In genomic region chr1:159393070-159393699, GRCm38 (mm10) we compare ENCODE assay signal across 8 mouse cellular contexts.
DNase-seq lines count a peak whose midpoint lies in the region; ATAC-seq and TF ChIP-seq lines count a peak whose summit lies in the region.

No protein-coding gene starts in this region.

- H3K4me1 ChIP-seq in midbrain, embryonic 10.5 days: peaks cover 9% of the 10 kb centered on the region
- no peaks in the 10 kb centered on the region; the same call in 1 of the 2 replicates for H3K4me1 ChIP-seq in midbrain, embryonic 14.5 days (ENCODE audit: control insufficient read depth, insufficient read depth, low read length)
- peaks cover 24% of the 10 kb centered on the region for H3K4me1 ChIP-seq in embryonic facial prominence, embryonic 13.5 days
- peaks cover 15% of the 10 kb centered on the region for H3K4me1 ChIP-seq in olfactory bulb, adult 2 months (ENCODE audit: control insufficient read depth, insufficient read depth, low read length)

- no peak overlapping the region for H3K9ac ChIP-seq in midbrain, embryonic 14.5 days (replicated peaks; ENCODE audit: low read length)
- no peak overlapping the region for H3K9ac ChIP-seq in embryonic facial prominence, embryonic 13.5 days

- H3K9me3 ChIP-seq in midbrain, embryonic 10.5 days (replicated peaks): no peaks in the 10 kb centered on the region
- no peaks in the 10 kb centered on the region for H3K9me3 ChIP-seq in midbrain, embryonic 14.5 days (ENCODE audit: control insufficient read depth, low read length)
- H3K9me3 ChIP-seq in embryonic facial prominence, embryonic 13.5 days: no peaks in the 10 kb centered on the region

- H3K36me3 ChIP-seq in midbrain, embryonic 10.5 days: no peaks in the 10 kb centered on the region
- no peaks in the 10 kb centered on the region for H3K36me3 ChIP-seq in midbrain, embryonic 14.5 days (ENCODE audit: control insufficient read depth, insufficient read depth, low read length)
- no peaks in the 10 kb centered on the region for H3K36me3 ChIP-seq in embryonic facial prominence, embryonic 13.5 days

- H3K27me3 ChIP-seq in midbrain, embryonic 10.5 days (ENCODE audit: low read depth, poor library complexity, severe bottlenecking): no peaks in the 10 kb centered on the region
- H3K27me3 ChIP-seq in midbrain, embryonic 14.5 days (ENCODE audit: control insufficient read depth, insufficient read depth, low read length): no peaks in the 10 kb centered on the region
- H3K27me3 ChIP-seq in embryonic facial prominence, embryonic 13.5 days: peaks cover 6% of the 10 kb centered on the region; the same call in 1 of the 2 replicates

- 39% methylated on average over 6 of the region's 6 CpGs for WGBS in midbrain, embryonic 10.5 days
- WGBS in midbrain, embryonic 14.5 days: 39% methylated on average over 6 of the region's 6 CpGs
- WGBS in embryonic facial prominence, embryonic 13.5 days: 10% methylated on average over 6 of the region's 6 CpGs
- WGBS in olfactory bulb, adult 2 months: 17% methylated on average over 6 of the region's 6 CpGs

- TF ChIP-seq CTCF in olfactory bulb, adult 2 months (IDR thresholded peaks at IDR 0.05; ENCODE audit: insufficient read depth, low read depth, low read length): no peak

- ATAC-seq in midbrain, embryonic 14.5 days (ENCODE audit: low FRiP score, low TSS enrichment): no peak
- peak; percentile 76; the same call in 1 of the 2 replicates for ATAC-seq in embryonic facial prominence, embryonic 13.5 days (ENCODE audit: insufficient number of reproducible peaks, insufficient read depth, low FRiP score, low TSS enrichment, low read depth)
- no peak for ATAC-seq in megakaryocyte progenitor cell, adult 5-6 weeks (replicated peaks; ENCODE audit: poor library complexity)
- no peak for ATAC-seq in erythroblast, adult 5-6 weeks (replicated peaks; ENCODE audit: low FRiP score, poor library complexity, severe bottlenecking)

- TF ChIP-seq POLR2A in olfactory bulb, adult 2 months (IDR thresholded peaks at IDR 0.05; ENCODE audit: insufficient read depth, low read depth, low read length): no peak

- no peak overlapping the region for H3K4me3 ChIP-seq in midbrain, embryonic 10.5 days
- no peak overlapping the region for H3K4me3 ChIP-seq in midbrain, embryonic 14.5 days (replicated peaks; ENCODE audit: low read depth, low read length)
- no peak overlapping the region for H3K4me3 ChIP-seq in embryonic facial prominence, embryonic 13.5 days
- no peak overlapping the region for H3K4me3 ChIP-seq in olfactory bulb, adult 2 months (ENCODE audit: insufficient read depth, low read depth, low read length)

- no peak for DNase-seq in midbrain, embryonic 10.5 days (ENCODE audit: low spot score)
- no peak for DNase-seq in midbrain, embryonic 14.5 days
- peak; percentile 15 for DNase-seq in heart, postnatal 4 days
- DNase-seq in layer of hippocampus, postnatal 25 days (ENCODE audit: extremely low spot score in 1 of 2, low spot score in 1 of 2): peak; percentile 43 to 44

- H3K27ac ChIP-seq in midbrain, embryonic 10.5 days (replicated peaks): 0 out of 2 replicates have a peak overlapping the region, but pooled peaks have one; percentile 49
- H3K27ac ChIP-seq in midbrain, embryonic 14.5 days (replicated peaks; ENCODE audit: low read depth, low read length): no peak overlapping the region
- peak overlapping the region; percentile 88 for H3K27ac ChIP-seq in embryonic facial prominence, embryonic 13.5 days
- H3K27ac ChIP-seq in olfactory bulb, adult 2 months (ENCODE audit: insufficient read depth, low read depth, low read length): peak overlapping the region; percentile 27; the same call in 1 of the 2 replicates

- H3K4me2 ChIP-seq in midbrain, embryonic 14.5 days (ENCODE audit: low read length): no peak overlapping the region
- no peak overlapping the region for H3K4me2 ChIP-seq in embryonic facial prominence, embryonic 13.5 days

Comparison
In these comparisons a context has a peak if more than half of its experiments do, and no peak if none do; other contexts are left out.
1. DNase-seq: peak in heart, postnatal 4 days (single experiment) and layer of hippocampus, postnatal 25 days (2 of 2); none in midbrain, embryonic 10.5 days (single experiment) and midbrain, embryonic 14.5 days (single experiment).